Mouse (Mus musculus) cortical plate, adult 2 months (tissue): ENCODE data around the gene Ucp3.

Experiments used
- CTCF ChIP-seq: fragments of 200-500 bp; IDR thresholded peaks from 2 replicates; pipeline ENCODE4 v1.5.1; 2011; ENCODE audit warnings: mild to moderate bottlenecking, control low read depth, low read length; ENCODE audit not compliant: insufficient read depth; ENCODE audit errors: extremely low read depth
- POLR2A ChIP-seq: fragments of 200-500 bp; IDR thresholded peaks from 2 replicates; pipeline ENCODE4 v1.6.1; 2011; ENCODE audit warnings: mild to moderate bottlenecking, low read length, control low read depth; ENCODE audit not compliant: insufficient read depth; ENCODE audit errors: extremely low read depth

- TF ChIP-seq CTCF (no peak), POLR2A (no peak)
Observed at GRCm38 (mm10) chr7:100433295-100433694, 39.5 kb upstream of the Ucp3 start.
